Mouse (Mus musculus) CH12.LX (cell line): ENCODE measurements around the gene Crx. TPM values are rescaled to one million over a fixed set of nuclear protein-coding genes. Genes with fewer than 3 reads are reported as not detected.

Experiments used
- DNase-seq: peaks from one replicate; pipeline ENCODE4 v3.0.0-alpha.2; 2013; ENCODE audit errors: extremely low read depth
- H3K27ac ChIP-seq: 2 replicates; pipeline ENCODE4 v1.5.1; 2012; ENCODE audit warnings: low read depth, mild to moderate bottlenecking, control low read depth, moderate library complexity; ENCODE audit not compliant: insufficient read depth
- H3K27me3 ChIP-seq: replicated peaks from 2 replicates; pipeline ENCODE3; 2012; ENCODE audit warnings: inconsistent platforms
- H3K36me3 ChIP-seq, 2 experiments: replicated peaks in 1 of 2; 2 replicates each; pipeline versions ENCODE3 to v1.6.1; 2012; ENCODE audit warnings: inconsistent platforms in 1 of 2, low read length in 1 of 2, mild to moderate bottlenecking in 1 of 2, mixed read lengths in 1 of 2, moderate library complexity in 1 of 2; ENCODE audit not compliant: control insufficient read depth in 1 of 2, insufficient read depth in 1 of 2
- H3K4me1 ChIP-seq, 2 experiments: 2 replicates each; pipeline ENCODE4 v1.6.1; 2012; ENCODE audit warnings: inconsistent platforms in 1 of 2, moderate library complexity in 1 of 2; ENCODE audit not compliant: insufficient read depth in 2 of 2, control insufficient read depth in 1 of 2
- H3K4me2 ChIP-seq: 2 replicates; pipeline ENCODE4 v1.6.1; 2012; ENCODE audit warnings: low read depth, mild to moderate bottlenecking, control low read depth; ENCODE audit not compliant: poor library complexity, insufficient read depth, severe bottlenecking
- H3K4me3 ChIP-seq, 3 experiments: fragments of 150-350 bp in 1 of 3; sonication (generic) in 1 of 3; replicated peaks in 1 of 3; 2 replicates each; pipeline versions ENCODE3 to v1.5.1; 2011 to 2012; ENCODE audit warnings: low read depth in 2 of 3, low read length in 2 of 3, mild to moderate bottlenecking in 2 of 3, moderate library complexity in 2 of 3, control low read depth in 1 of 3, improper control_type of control experiment in 1 of 3, inconsistent platforms in 1 of 3, mixed read lengths in 1 of 3; ENCODE audit not compliant: poor library complexity in 1 of 3
- H3K79me2 ChIP-seq: replicated peaks from 2 replicates; pipeline ENCODE4 v1.6.1; 2012; ENCODE audit warnings: mild to moderate bottlenecking, moderate library complexity; ENCODE audit not compliant: control insufficient read depth, poor library complexity, insufficient read depth, severe bottlenecking; ENCODE audit errors: extremely low read depth
- H3K9ac ChIP-seq: 2 replicates; pipeline ENCODE4 v1.6.1; 2012; ENCODE audit warnings: low read depth, mild to moderate bottlenecking, control low read depth, moderate library complexity; ENCODE audit not compliant: insufficient read depth
- H3K9me3 ChIP-seq: replicated peaks from 2 replicates; pipeline ENCODE3; 2012; ENCODE audit warnings: low read length, inconsistent platforms, mixed read lengths
- POLR2AphosphoS2 ChIP-seq: IDR thresholded peaks from 2 replicates; pipeline ENCODE4 v1.6.1; 2011; ENCODE audit warnings: low read depth, low read length, improper control_type of control experiment
- ZKSCAN1 ChIP-seq: IDR thresholded peaks from 2 replicates; pipeline ENCODE4 v1.6.1; 2012; ENCODE audit warnings: low read depth, inconsistent platforms, low read length, improper control_type of control experiment, borderline replicate concordance
- dilution Hi-C: fragments of 300-500 bp; cut with MboI; formaldehyde crosslinking; loops from 2 replicates; pipeline ENCODE4 v1.14.3; 2020; ENCODE audit warnings: low sequenced_read_pairs; ENCODE audit not compliant: extremely low pct_unique_long_range_greater_than_20kb, extremely low pct_ligation_motif_present
- in situ Hi-C: fragments of 300-500 bp; cut with MboI; formaldehyde crosslinking; loops from 3 replicates; pipeline ENCODE4 v1.14.3; 2019; ENCODE audit warnings: low sequenced_read_pairs, low pct_ligation_motif_present, low pct_unique_long_range_greater_than_20kb, mixed read lengths
- polyA plus RNA-seq: library from polyadenylated mRNA; unstranded; fragments of >175 nt; gene quantifications from 2 replicates; pipeline ENCODE4 v1.2.1, GENCODE M21; 2012; ENCODE audit warnings: low read depth; ENCODE audit not compliant: insufficient read length
- total RNA-seq, 2 experiments: library from RNA; depleted of rRNA; stranded (reverse); fragments of 300-350 nt in 1 of 2; fragments of >200 nt in 1 of 2; gene quantifications; 2 replicates each; pipeline ENCODE4 v1.2.3; 2012 to 2014

Gene Crx
- total and polyA plus RNA-seq, 3 experiments = not detected

DNA sequence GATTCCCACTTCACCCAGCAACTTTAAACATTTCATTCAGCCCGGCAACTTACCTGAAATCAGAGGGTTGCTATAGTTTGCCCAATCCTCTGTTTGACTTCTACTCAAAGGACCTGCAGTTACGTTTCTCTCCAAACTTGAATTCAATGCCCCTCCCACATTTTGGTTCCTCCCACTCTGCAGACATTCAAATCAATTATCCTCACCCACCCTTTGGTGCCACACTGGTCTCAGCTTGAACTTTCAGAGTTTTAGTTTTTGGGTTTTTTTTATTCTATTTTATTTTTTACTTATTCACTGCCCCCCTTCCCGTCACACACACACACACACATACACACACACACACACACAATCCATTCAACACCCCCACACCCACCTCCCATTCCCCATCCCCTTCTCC lies 40.2 kb downstream of the Crx start, which contains the start of gene Obox6:
Gene Obox6, minus strand, starts transcription at position 101 of the 400 bp plus-strand sequence.
- H3K4me1 ChIP-seq = no peaks in the 10 kb centered on the region
- in situ Hi-C loops = no loop called here
- H3K9ac ChIP-seq = no peak within 1 kb of the TSS
- dilution Hi-C loops = no loop called here
- no peak within 1 kb of the TSS for H3K27ac ChIP-seq
- H3K9me3 ChIP-seq = no peaks in the 10 kb centered on the region
- H3K4me2 ChIP-seq = no peak within 1 kb of the TSS
- H3K27me3 ChIP-seq = peaks cover 24% of the 10 kb centered on the region
- DNase-seq = no peak
- H3K4me3 ChIP-seq = no peak within 1 kb of the TSS
- no peaks in the 10 kb centered on the region for H3K36me3 ChIP-seq
- TF ChIP-seq ZKSCAN1 (no peak), POLR2AphosphoS2 (no peak)
- no peaks in the 10 kb centered on the region; the same call in 1 of the 2 replicates for H3K79me2 ChIP-seq

Other genes with a start within 250 kb of the Crx start
- not detected in 2 replicates for gene Obox3, start 240.1 kb downstream of the Crx start, total RNA-seq (2012; rRNA removed)
- not detected in 2 replicates for gene Obox3, start 240.1 kb downstream of the Crx start, total RNA-seq (2014; rRNA removed)
- not detected in 2 replicates for gene Obox3, start 240.1 kb downstream of the Crx start, polyA plus RNA-seq
- not detected in 2 replicates for gene Obox5, start 129.8 kb downstream of the Crx start, total RNA-seq (2012; rRNA removed)
- gene Obox5, start 129.8 kb downstream of the Crx start, total RNA-seq (2014; rRNA removed) = not detected in 2 replicates
- not detected in 2 replicates for gene Obox5, start 129.8 kb downstream of the Crx start, polyA plus RNA-seq
- not detected in 2 replicates for gene Obox6, start 40.3 kb downstream of the Crx start, total RNA-seq (2012; rRNA removed)
- not detected in 2 replicates for gene Obox6, start 40.3 kb downstream of the Crx start, total RNA-seq (2014; rRNA removed)
- gene Obox6, start 40.3 kb downstream of the Crx start, polyA plus RNA-seq = not detected in 2 replicates
- gene Crxos, start 2.6 kb upstream of the Crx start, total RNA-seq (2012; rRNA removed) = 0.71 TPM in 1 of 2 replicates, not detected in the other
- gene Crxos, start 2.6 kb upstream of the Crx start, total RNA-seq (2014; rRNA removed) = 1.1 and 1.7 TPM in 2 replicates
- 0.94 and 1.5 TPM in 2 replicates for gene Crxos, start 2.6 kb upstream of the Crx start, polyA plus RNA-seq
- 62.2 and 65.2 TPM in 2 replicates for gene Selenow, start 42.4 kb upstream of the Crx start, total RNA-seq (2012; rRNA removed)
- 44.1 and 44.9 TPM in 2 replicates for gene Selenow, start 42.4 kb upstream of the Crx start, total RNA-seq (2014; rRNA removed)
- 244 and 257 TPM in 2 replicates for gene Selenow, start 42.4 kb upstream of the Crx start, polyA plus RNA-seq
- gene Nop53, start 66.1 kb upstream of the Crx start, total RNA-seq (2012; rRNA removed) = 234 and 310 TPM in 2 replicates
- gene Nop53, start 66.1 kb upstream of the Crx start, total RNA-seq (2014; rRNA removed) = 171 and 199 TPM in 2 replicates
- gene Nop53, start 66.1 kb upstream of the Crx start, polyA plus RNA-seq = 291 and 339 TPM in 2 replicates
- 4.7 and 7.0 TPM in 2 replicates for gene Ehd2, start 87.6 kb upstream of the Crx start, total RNA-seq (2012; rRNA removed)
- gene Ehd2, start 87.6 kb upstream of the Crx start, total RNA-seq (2014; rRNA removed) = 1.1 and 1.2 TPM in 2 replicates
- 4.4 and 5.2 TPM in 2 replicates for gene Ehd2, start 87.6 kb upstream of the Crx start, polyA plus RNA-seq
- gene Bicra, start 168.0 kb upstream of the Crx start, total RNA-seq (2012; rRNA removed) = 1.9 and 2.2 TPM in 2 replicates
- gene Bicra, start 168.0 kb upstream of the Crx start, total RNA-seq (2014; rRNA removed) = 0.31 and 0.32 TPM in 2 replicates
- gene Bicra, start 168.0 kb upstream of the Crx start, polyA plus RNA-seq = 9.8 and 10.2 TPM in 2 replicates
- gene Zfp541, start 181.8 kb upstream of the Crx start, total RNA-seq (2012; rRNA removed) = 0.08 TPM in 1 of 2 replicates, not detected in the other
- 0.12 TPM in 1 of 2 replicates, not detected in the other for gene Zfp541, start 181.8 kb upstream of the Crx start, total RNA-seq (2014; rRNA removed)
- 0.05 TPM in 1 of 2 replicates, not detected in the other for gene Zfp541, start 181.8 kb upstream of the Crx start, polyA plus RNA-seq
- gene Napa, start 218.5 kb upstream of the Crx start, total RNA-seq (2012; rRNA removed) = 80.0 and 84.8 TPM in 2 replicates
- gene Napa, start 218.5 kb upstream of the Crx start, total RNA-seq (2014; rRNA removed) = 97.5 and 106 TPM in 2 replicates
- 111 and 112 TPM in 2 replicates for gene Napa, start 218.5 kb upstream of the Crx start, polyA plus RNA-seq
- 17.5 and 19.1 TPM in 2 replicates for gene Kptn, start 239.9 kb upstream of the Crx start, total RNA-seq (2012; rRNA removed)
- 25.4 and 25.8 TPM in 2 replicates for gene Kptn, start 239.9 kb upstream of the Crx start, total RNA-seq (2014; rRNA removed)
- gene Kptn, start 239.9 kb upstream of the Crx start, polyA plus RNA-seq = 14.2 and 14.5 TPM in 2 replicates
- 0.04 TPM in 2 replicates for gene Slc8a2, start 249.9 kb upstream of the Crx start, total RNA-seq (2012; rRNA removed)
- gene Slc8a2, start 249.9 kb upstream of the Crx start, total RNA-seq (2014; rRNA removed) = not detected in 2 replicates
- 0.08 and 0.10 TPM in 2 replicates for gene Slc8a2, start 249.9 kb upstream of the Crx start, polyA plus RNA-seq